Mouse (Mus musculus): ENCODE measurements at regions not wholly inside any gene's neighbourhood (a gene's known extent, or its start where the extent isn't known, plus 50 kb on each side); places are given as distances from the start of the nearest gene placed in this dataset.

DNA sequence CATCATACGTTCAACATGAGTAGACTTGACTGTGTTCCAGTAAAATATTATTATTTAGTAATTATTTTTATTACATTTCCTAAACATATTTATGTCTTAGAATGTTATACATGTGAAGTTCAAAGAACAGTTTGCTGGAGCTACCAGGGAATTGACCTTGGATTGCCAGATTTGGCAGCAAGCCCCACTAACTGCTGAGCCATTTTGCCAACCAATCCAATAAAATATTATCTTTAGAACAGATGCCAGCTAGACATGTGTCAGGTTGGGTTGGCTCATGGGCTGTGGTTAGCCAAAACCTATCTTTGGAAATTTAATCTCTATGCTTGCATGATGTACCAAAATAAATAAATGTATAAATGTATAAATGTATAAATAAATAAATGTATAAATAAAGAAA, 265.3 kb upstream of the Pbx1 start:
- Histone ChIP-seq H3K4me1 (ENCODE audit: control insufficient read depth, insufficient read depth, low read length) (no peaks in the 10 kb centered on the region), H3K4me2 (replicated peaks; ENCODE audit: low read depth, low read length) (no peak overlapping the region), H3K4me3 (ENCODE audit: low read length) (no peak overlapping the region), H3K27me3 (ENCODE audit: control insufficient read depth, insufficient read depth, low read length) (no peaks in the 10 kb centered on the region), H3K9ac (ENCODE audit: low read depth, low read length) (no peak overlapping the region), H3K27ac (ENCODE audit: low read depth, low read length) (no peak overlapping the region), H3K9me3 (ENCODE audit: control insufficient read depth, low read length) (no peaks in the 10 kb centered on the region), H3K36me3 (ENCODE audit: control insufficient read depth, insufficient read depth, low read length) (no peaks in the 10 kb centered on the region)
- WGBS, result 94% methylated on average over 1 of the region's 1 CpGs
- no peak for ATAC-seq (ENCODE audit: low FRiP score, low TSS enrichment)

DNA sequence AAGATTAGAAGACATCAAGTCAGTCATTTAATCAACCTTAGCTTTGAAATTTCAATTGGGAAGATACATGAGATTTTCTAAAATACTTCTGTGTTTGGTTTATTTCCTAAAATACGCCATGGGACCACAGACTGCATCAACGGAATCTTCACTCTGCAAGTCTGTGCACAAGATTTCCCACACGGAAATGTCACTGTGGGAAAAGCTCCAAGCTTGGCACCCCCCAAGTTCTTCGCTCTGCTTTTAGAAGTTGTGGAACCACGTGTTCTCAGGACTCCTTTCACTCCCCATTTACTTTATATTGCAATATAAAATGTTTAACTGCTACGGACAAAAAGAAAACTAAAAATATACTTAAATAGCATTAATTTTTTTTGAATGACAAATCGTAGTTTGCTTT, 254.8 kb upstream of the Pbx1 start:
- ATAC-seq (ENCODE audit: low FRiP score, low TSS enrichment), result no peak
- H3K9ac ChIP-seq (ENCODE audit: low read depth, low read length), result no peak overlapping the region

DNA sequence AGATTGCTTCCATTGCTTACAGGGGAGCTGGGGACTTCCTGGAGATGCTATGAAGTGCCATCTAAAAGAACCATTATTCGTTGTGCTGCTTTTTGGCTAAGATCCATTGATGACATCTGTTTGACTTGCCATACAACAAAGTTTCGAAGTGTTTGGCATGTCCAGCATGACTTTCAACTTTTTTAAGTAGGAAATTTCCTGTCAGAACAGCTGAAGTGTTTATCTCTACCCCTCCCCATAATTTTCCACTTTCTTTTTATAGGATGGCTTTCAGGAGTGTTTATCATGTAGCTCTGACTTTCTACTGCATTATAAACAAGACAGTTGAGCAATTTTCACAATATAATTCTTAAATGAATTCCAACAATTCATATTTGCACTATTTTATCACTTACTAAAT, 253.1 kb upstream of the Pbx1 start:
- Histone ChIP-seq H3K36me3 (ENCODE audit: control insufficient read depth, insufficient read depth, low read length) (no peaks in the 10 kb centered on the region), H3K27me3 (ENCODE audit: control insufficient read depth, insufficient read depth, low read length) (no peaks in the 10 kb centered on the region), H3K4me3 (ENCODE audit: low read length) (no peak overlapping the region), H3K9me3 (ENCODE audit: control insufficient read depth, low read length) (no peaks in the 10 kb centered on the region), H3K27ac (ENCODE audit: low read depth, low read length) (no peak overlapping the region), H3K4me1 (ENCODE audit: control insufficient read depth, insufficient read depth, low read length) (no peaks in the 10 kb centered on the region), H3K9ac (ENCODE audit: low read depth, low read length) (no peak overlapping the region), H3K4me2 (replicated peaks; ENCODE audit: low read depth, low read length) (no peak overlapping the region)
- no peak for ATAC-seq (ENCODE audit: low FRiP score, low TSS enrichment)
- 80% methylated on average over 2 of the region's 2 CpGs for WGBS

More for the DNA sequence above, 254.8 kb upstream of the Pbx1 start:
- Histone ChIP-seq H3K4me2 (replicated peaks; ENCODE audit: low read depth, low read length) (no peak overlapping the region), H3K9me3 (ENCODE audit: control insufficient read depth, low read length) (no peaks in the 10 kb centered on the region), H3K4me3 (ENCODE audit: low read length) (no peak overlapping the region), H3K36me3 (ENCODE audit: control insufficient read depth, insufficient read depth, low read length) (no peaks in the 10 kb centered on the region), H3K27ac (ENCODE audit: low read depth, low read length) (no peak overlapping the region), H3K4me1 (ENCODE audit: control insufficient read depth, insufficient read depth, low read length) (no peaks in the 10 kb centered on the region), H3K27me3 (ENCODE audit: control insufficient read depth, insufficient read depth, low read length) (no peaks in the 10 kb centered on the region)
- 85% methylated on average over 7 of the region's 7 CpGs for WGBS

DNA sequence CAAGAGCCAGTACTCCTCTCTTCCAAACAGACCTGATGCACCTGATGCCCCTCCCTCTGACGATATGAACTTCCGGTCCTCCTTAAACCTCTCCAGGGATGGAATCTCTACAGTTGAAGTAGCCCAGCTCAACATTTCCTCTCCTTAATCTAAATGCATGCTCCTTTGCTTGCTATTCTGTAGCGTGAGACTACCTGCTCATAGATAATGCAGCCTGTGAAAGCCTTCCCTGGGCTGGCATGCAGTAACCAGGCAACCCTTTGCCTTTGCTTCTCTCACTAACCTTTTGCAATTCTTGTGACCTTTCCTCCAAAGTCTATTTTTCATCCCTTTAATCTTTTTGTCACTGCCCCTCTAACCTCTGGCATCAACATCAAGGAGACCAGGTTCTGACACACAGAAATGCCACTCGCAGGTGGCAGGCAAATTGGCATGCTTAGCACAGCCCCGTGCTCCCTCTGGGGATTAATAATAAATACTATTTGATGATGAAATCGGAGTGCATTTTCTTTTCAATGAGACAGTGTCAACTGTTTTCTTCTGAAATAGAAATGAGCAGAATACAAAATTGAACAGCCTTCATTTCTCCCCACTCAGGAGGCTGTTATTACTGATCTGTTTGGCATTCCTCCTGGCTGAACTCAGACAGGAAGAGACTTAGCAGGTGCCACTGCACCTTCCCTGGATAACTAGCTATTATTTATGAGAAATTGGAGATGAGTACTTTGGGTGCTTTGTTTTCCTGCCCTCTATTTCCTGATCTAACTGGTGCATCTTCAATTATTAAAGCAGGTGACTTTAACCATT, 249.8 kb upstream of the Pbx1 start:
- WGBS, result 86% methylated on average over 6 of the region's 6 CpGs
- H3K27ac ChIP-seq (ENCODE audit: low read depth, low read length), result no peak overlapping the region
- no peaks in the 10 kb centered on the region for H3K4me1 ChIP-seq (ENCODE audit: control insufficient read depth, insufficient read depth, low read length)
- ATAC-seq (ENCODE audit: low FRiP score, low TSS enrichment), result no peak
- H3K4me3 ChIP-seq (ENCODE audit: low read length), result no peak overlapping the region
- no peak overlapping the region for H3K4me2 ChIP-seq (replicated peaks; ENCODE audit: low read depth, low read length)
- no peaks in the 10 kb centered on the region for H3K9me3 ChIP-seq (ENCODE audit: control insufficient read depth, low read length)
- no peaks in the 10 kb centered on the region for H3K27me3 ChIP-seq (ENCODE audit: control insufficient read depth, insufficient read depth, low read length)
- no peak overlapping the region for H3K9ac ChIP-seq (ENCODE audit: low read depth, low read length)
- H3K36me3 ChIP-seq (ENCODE audit: control insufficient read depth, insufficient read depth, low read length), result no peaks in the 10 kb centered on the region

DNA sequence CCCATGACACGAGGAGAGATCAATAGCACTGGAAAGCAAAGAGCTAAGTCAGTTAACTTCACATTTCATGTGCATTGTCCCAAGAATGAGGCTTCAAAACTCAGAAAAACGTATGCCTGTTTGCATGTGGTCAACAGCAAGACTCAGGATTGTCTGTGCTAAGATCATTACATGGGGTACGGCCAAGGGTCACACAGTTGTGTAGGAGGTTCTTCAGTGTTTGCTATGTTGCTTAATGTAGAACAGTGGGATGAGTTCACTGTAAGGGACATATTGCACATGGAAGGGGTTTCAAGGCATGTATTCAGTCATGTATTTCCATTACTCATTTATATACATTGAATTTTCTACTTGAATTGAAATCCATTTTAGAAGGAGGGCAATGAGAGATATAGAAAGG, 248.6 kb upstream of the Pbx1 start:
- Histone ChIP-seq H3K27ac (ENCODE audit: low read depth, low read length) (no peak overlapping the region), H3K36me3 (ENCODE audit: control insufficient read depth, insufficient read depth, low read length) (no peaks in the 10 kb centered on the region), H3K9ac (ENCODE audit: low read depth, low read length) (no peak overlapping the region), H3K4me1 (ENCODE audit: control insufficient read depth, insufficient read depth, low read length) (no peaks in the 10 kb centered on the region), H3K27me3 (ENCODE audit: control insufficient read depth, insufficient read depth, low read length) (no peaks in the 10 kb centered on the region), H3K4me3 (ENCODE audit: low read length) (no peak overlapping the region), H3K9me3 (ENCODE audit: control insufficient read depth, low read length) (no peaks in the 10 kb centered on the region), H3K4me2 (replicated peaks; ENCODE audit: low read depth, low read length) (no peak overlapping the region)
- no peak for ATAC-seq (ENCODE audit: low FRiP score, low TSS enrichment)
- WGBS, result 80% methylated on average over 3 of the region's 3 CpGs

DNA sequence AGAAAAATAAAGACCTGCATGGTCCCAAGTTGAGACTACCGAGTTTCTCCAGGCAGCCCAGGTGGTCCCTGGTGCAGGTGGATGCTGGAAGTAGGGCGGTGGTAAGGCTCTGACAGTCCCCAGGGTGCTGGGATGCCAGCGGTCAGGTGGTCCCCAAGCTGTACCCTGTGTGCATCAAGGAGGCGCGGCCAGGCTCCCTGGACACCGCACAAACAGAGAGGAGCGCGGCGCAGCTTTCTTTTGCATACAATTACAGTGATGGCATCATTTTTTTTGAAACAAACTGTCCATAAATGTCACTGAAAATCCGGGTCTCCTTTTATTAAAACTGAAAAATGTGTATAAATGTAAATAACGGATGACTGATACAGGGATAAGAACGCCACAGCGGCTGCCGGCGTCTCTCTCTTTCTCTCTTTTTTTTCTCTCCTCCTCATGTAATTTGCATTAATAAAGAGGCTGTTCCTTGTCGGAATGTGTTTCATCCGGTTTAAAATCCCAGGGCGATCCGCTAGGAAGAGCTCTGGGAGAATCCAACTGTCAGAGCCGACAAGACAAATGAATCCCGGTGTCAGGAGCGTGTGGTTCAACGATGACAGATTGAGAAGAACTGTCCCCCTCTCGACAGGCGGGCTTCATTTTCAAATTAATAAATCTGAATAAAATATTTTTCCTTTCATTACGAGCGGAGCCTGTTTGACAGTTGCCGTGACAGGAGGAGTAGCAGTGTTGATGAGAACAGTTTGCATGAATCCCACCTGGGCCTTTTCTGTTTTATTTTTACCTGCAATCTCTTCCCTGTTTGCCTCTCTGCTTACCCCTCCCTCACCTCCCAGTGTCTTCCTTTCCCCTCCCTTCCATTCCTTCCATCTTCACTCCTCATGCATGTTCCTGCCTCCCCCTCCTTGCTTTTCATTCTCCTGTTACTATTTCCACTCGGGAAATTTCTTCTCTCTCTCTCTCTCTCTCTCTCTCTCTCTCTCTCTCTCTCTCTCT, 244.6 kb upstream of the Pbx1 start:
- Histone ChIP-seq H3K27ac (ENCODE audit: low read depth, low read length) (no peak overlapping the region), H3K27me3 (ENCODE audit: control insufficient read depth, insufficient read depth, low read length) (no peaks in the 10 kb centered on the region), H3K36me3 (ENCODE audit: control insufficient read depth, insufficient read depth, low read length) (no peaks in the 10 kb centered on the region), H3K4me1 (ENCODE audit: control insufficient read depth, insufficient read depth, low read length) (no peaks in the 10 kb centered on the region), H3K4me2 (replicated peaks; ENCODE audit: low read depth, low read length) (peak overlapping the region; percentile 10), H3K4me3 (ENCODE audit: low read length) (no peak overlapping the region), H3K9ac (ENCODE audit: low read depth, low read length) (no peak overlapping the region), H3K9me3 (ENCODE audit: control insufficient read depth, low read length) (no peaks in the 10 kb centered on the region)
- 65% methylated on average over 29 of the region's 29 CpGs for WGBS
- ATAC-seq (ENCODE audit: low FRiP score, low TSS enrichment), result no peak

DNA sequence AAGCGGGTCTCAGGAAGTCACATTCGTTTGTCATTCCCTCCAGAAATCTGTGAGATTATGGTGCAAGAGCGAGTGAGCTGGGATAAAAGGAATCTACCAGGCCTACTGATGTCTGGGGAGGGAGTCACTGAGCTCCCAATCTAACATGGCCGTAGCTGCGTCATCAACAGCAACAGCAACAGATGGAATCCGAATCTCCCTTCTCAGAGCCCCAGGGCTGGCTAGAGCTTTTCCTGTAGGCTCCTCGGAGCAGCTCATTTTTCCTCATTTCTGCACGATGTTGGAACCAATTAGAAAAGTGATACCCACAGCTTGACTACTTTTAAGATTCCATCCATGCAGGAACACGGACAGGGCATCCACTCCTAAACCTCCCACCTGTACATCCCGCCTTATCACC, 243.7 kb upstream of the Pbx1 start:
- no peak overlapping the region for H3K4me3 ChIP-seq (ENCODE audit: low read length)
- no peaks in the 10 kb centered on the region for H3K9me3 ChIP-seq (ENCODE audit: control insufficient read depth, low read length)
- 69% methylated on average over 10 of the region's 10 CpGs for WGBS
- H3K27me3 ChIP-seq (ENCODE audit: control insufficient read depth, insufficient read depth, low read length), result no peaks in the 10 kb centered on the region
- no peak overlapping the region for H3K9ac ChIP-seq (ENCODE audit: low read depth, low read length)
- no peaks in the 10 kb centered on the region for H3K4me1 ChIP-seq (ENCODE audit: control insufficient read depth, insufficient read depth, low read length)
- no peak overlapping the region for H3K27ac ChIP-seq (ENCODE audit: low read depth, low read length)
- H3K36me3 ChIP-seq (ENCODE audit: control insufficient read depth, insufficient read depth, low read length), result no peaks in the 10 kb centered on the region
- no peak for ATAC-seq (ENCODE audit: low FRiP score, low TSS enrichment)
- no peak overlapping the region for H3K4me2 ChIP-seq (replicated peaks; ENCODE audit: low read depth, low read length)

DNA sequence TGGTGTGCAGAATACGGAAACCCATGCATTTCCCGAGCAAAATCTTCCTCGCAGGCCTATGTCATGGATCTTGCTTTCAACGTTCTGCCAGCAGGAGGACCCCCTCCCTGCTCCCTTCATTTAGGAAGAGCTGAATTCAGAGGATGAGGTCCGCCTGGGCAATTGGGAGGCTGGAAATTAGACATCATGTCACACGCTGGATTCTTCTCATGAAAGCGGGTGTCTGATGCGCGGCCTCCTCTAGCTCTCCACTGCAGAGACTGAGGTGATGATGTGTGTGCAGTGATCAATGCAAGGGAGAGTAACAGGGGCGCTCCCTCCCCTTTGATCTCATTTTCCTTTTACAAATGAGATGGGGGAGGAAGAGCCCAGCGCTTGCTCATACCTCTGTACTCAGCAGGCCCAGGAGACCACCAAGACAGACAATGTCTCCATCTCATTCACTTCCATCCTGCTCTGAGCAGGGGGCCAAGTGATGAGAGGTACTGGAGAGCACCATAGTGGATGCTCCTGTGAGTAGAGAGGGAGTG, 230.8 kb upstream of the Pbx1 start:
- WGBS, result 48% methylated on average over 11 of the region's 11 CpGs
- Histone ChIP-seq H3K9ac (ENCODE audit: low read depth, low read length) (no peak overlapping the region), H3K4me3 (ENCODE audit: low read length) (no peak overlapping the region), H3K9me3 (ENCODE audit: control insufficient read depth, low read length) (no peaks in the 10 kb centered on the region), H3K4me2 (replicated peaks; ENCODE audit: low read depth, low read length) (no peak overlapping the region), H3K36me3 (ENCODE audit: control insufficient read depth, insufficient read depth, low read length) (no peaks in the 10 kb centered on the region), H3K27ac (ENCODE audit: low read depth, low read length) (no peak overlapping the region), H3K4me1 (ENCODE audit: control insufficient read depth, insufficient read depth, low read length) (no peaks in the 10 kb centered on the region), H3K27me3 (ENCODE audit: control insufficient read depth, insufficient read depth, low read length) (no peaks in the 10 kb centered on the region)
- ATAC-seq (ENCODE audit: low FRiP score, low TSS enrichment), result peak; percentile 20; the same call in 1 of the 2 replicates

DNA sequence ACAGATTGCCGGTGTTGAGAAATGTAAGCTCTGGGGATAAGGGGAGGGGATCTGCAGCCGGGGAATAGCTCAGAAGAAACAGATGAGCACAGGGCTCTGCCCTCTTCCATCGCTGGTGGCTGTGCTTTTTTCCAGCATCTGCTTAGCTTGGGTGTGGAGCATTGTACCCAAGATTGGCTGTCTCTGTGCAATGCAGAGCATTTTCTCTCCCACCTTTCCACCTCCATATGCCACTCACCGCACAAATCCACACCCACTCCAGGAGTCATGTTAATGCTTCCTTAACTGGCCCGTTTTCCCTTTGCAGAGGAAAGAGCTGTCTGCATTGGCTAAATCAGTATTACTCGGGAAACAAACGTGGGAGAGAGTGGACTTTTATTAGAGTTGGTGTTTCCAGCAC, 228.9 kb upstream of the Pbx1 start:
- ATAC-seq (ENCODE audit: low FRiP score, low TSS enrichment), result no peak
- Histone ChIP-seq H3K9ac (ENCODE audit: low read depth, low read length) (no peak overlapping the region), H3K4me1 (ENCODE audit: control insufficient read depth, insufficient read depth, low read length) (no peaks in the 10 kb centered on the region), H3K27me3 (ENCODE audit: control insufficient read depth, insufficient read depth, low read length) (no peaks in the 10 kb centered on the region), H3K27ac (ENCODE audit: low read depth, low read length) (no peak overlapping the region), H3K9me3 (ENCODE audit: control insufficient read depth, low read length) (no peaks in the 10 kb centered on the region), H3K36me3 (ENCODE audit: control insufficient read depth, insufficient read depth, low read length) (no peaks in the 10 kb centered on the region), H3K4me2 (replicated peaks; ENCODE audit: low read depth, low read length) (no peak overlapping the region), H3K4me3 (ENCODE audit: low read length) (no peak overlapping the region)
- 70% methylated on average over 7 of the region's 7 CpGs for WGBS
